Mouse (Mus musculus): ENCODE data around the gene Slc16a1. TPM values are rescaled to one million over a fixed set of nuclear protein-coding genes. Genes with fewer than 3 reads are reported as not detected.

Slc16a1 gene
- total and polyA plus RNA-seq, 3 experiments: 60.3 to 192 (median 97.5) TPM

DNA sequence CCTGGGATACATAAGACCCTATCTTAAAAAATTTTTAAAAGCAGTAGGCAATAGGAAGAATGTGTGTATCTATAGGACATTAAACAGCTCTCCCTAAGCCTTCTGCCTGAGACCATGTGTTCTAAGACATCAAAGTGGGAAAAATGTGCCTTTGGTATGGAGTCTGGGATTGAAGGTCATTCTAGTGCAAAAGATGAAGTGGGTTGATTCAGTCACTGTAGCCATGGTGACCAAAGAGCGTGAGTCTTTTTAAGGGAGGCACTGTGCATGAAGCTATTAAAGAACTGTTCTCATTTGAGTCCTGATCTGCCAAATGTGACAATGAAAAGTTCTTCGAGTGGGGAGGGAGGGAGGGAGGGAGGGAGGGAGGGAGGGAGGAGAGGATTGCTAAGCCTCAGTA is 8.7 kb upstream of the Slc16a1 start (continued):
- no peak for TF ChIP-seq E2F4 (IDR thresholded peaks at IDR 0.05; ENCODE audit: insufficient replicate concordance, low read depth, low read length)
- TF ChIP-seq USF1 (IDR thresholded peaks at IDR 0.05; ENCODE audit: low read depth, low read length): no peak

DNA sequence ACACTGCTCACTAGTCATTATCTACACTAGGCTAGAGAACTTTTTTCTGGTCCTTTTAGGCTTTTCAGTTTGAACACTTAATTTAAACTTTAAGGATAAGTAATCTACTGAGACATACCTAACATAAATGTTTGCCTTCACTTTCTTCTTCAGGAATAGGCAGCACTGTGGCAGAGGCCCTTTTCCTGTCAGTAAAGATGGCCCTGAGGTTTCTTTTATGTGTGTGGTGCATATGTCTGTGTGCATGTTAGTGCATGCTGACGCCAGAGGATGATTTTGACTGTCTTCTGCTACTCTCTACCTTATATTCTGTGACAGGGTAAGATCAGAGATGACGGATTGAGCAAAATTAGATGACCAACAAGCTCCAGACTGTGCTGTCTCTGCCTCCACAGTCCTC is 7.5 kb upstream of the Slc16a1 start:
- Histone ChIP-seq H3K9ac (ENCODE audit: insufficient read depth, low read depth) (no peak overlapping the region), H3K27me3 (replicated peaks) (no peaks in the 10 kb centered on the region)
- dilution Hi-C loops (cut with MboI; ENCODE audit: extremely low pct_ligation_motif_present, extremely low pct_unique_long_range_greater_than_20kb, low sequenced_read_pairs): no loop called here

DNA sequence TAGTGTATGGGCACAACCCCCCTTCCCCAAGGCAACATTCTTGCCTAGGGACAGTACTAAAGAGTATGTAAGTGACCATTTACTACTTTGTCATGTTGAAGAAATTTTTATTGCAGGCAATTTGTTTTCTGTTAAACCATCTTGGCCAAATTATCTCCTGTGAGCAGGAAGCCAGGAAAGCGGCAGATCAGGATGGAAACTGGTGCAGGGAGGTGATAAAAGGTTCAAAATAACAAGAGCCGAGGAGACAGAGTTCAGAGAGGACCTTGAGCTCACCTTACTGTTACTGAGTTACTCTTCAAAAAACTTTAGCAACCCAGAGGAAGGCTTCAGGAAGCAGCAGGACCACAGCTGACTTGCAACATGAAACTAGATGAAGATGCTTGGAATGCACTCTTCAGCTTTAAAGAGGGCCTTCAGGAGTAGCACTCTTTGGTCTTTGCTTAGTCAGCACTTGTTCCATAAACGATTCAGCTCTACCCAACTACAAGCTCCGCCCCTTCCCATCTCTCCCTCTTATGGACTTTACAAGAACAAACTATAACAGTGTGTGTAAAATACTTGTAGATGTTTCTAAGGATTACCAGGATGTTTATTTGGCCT is 5.8 kb upstream of the Slc16a1 start:
- H3K4me3 ChIP-seq (replicated peaks in 1 of 3; ENCODE audit: low read depth in 2 of 3, low read length in 2 of 3, poor library complexity in 1 of 3): no peak overlapping the region
- no peak overlapping the region for H3K9ac ChIP-seq (ENCODE audit: insufficient read depth, low read depth)
- in situ Hi-C loops (cut with MboI; ENCODE audit: low pct_ligation_motif_present, low pct_unique_long_range_greater_than_20kb, low sequenced_read_pairs) (no loop called here), dilution Hi-C loops (cut with MboI; ENCODE audit: extremely low pct_ligation_motif_present, extremely low pct_unique_long_range_greater_than_20kb, low sequenced_read_pairs) (no loop called here)
- no peaks in the 10 kb centered on the region; the same call in 1 of the 2 replicates for H3K79me2 ChIP-seq (replicated peaks; ENCODE audit: control insufficient read depth, extremely low read depth, insufficient read depth, poor library complexity, severe bottlenecking)
- no peak for DNase-seq (ENCODE audit: extremely low read depth)
- H3K4me1 ChIP-seq (ENCODE audit: control insufficient read depth in 1 of 2, insufficient read depth in 2 of 2): peaks cover 2 to 11% of the 10 kb centered on the region in 2 experiments; a peak in 3 of 4 replicates
- TF ChIP-seq IRF4 (IDR thresholded peaks at IDR 0.05; ENCODE audit: low read depth, low read length) (no peak), SMC3 (IDR thresholded peaks at IDR 0.05; ENCODE audit: low read depth, low read length) (no peak), MAFK (IDR thresholded peaks at IDR 0.05; ENCODE audit: insufficient replicate concordance, low read length) (peak; percentile 86)
- no peaks in the 10 kb centered on the region for H3K9me3 ChIP-seq (replicated peaks; ENCODE audit: low read length)
- H3K27ac ChIP-seq (ENCODE audit: insufficient read depth, low read depth): no peak overlapping the region
- H3K27me3 ChIP-seq (replicated peaks): no peaks in the 10 kb centered on the region
- H3K4me2 ChIP-seq (ENCODE audit: insufficient read depth, low read depth, poor library complexity, severe bottlenecking): no peak overlapping the region
- H3K36me3 ChIP-seq (replicated peaks in 1 of 2; ENCODE audit: control insufficient read depth in 1 of 2, insufficient read depth in 1 of 2, low read length in 1 of 2): peaks cover 0 to 18% of the 10 kb centered on the region in 2 experiments

More for the DNA sequence above, 7.5 kb upstream of the Slc16a1 start:
- Histone ChIP-seq H3K79me2 (replicated peaks; ENCODE audit: control insufficient read depth, extremely low read depth, insufficient read depth, poor library complexity, severe bottlenecking) (no peaks in the 10 kb centered on the region), H3K4me3 (replicated peaks in 1 of 3; ENCODE audit: low read depth in 2 of 3, low read length in 2 of 3, poor library complexity in 1 of 3) (no peak overlapping the region), H3K4me2 (ENCODE audit: insufficient read depth, low read depth, poor library complexity, severe bottlenecking) (no peak overlapping the region), H3K4me1 (ENCODE audit: control insufficient read depth in 1 of 2, insufficient read depth in 2 of 2) (no peaks in the 10 kb centered on the region), H3K36me3 (replicated peaks in 1 of 2; ENCODE audit: control insufficient read depth in 1 of 2, insufficient read depth in 1 of 2, low read length in 1 of 2) (peaks cover 0 to 18% of the 10 kb centered on the region in 2 experiments), H3K27ac (ENCODE audit: insufficient read depth, low read depth) (no peak overlapping the region), H3K9me3 (replicated peaks; ENCODE audit: low read length) (no peaks in the 10 kb centered on the region)
- in situ Hi-C loops (cut with MboI; ENCODE audit: low pct_ligation_motif_present, low pct_unique_long_range_greater_than_20kb, low sequenced_read_pairs): no loop called here
- TF ChIP-seq JUND (conservative IDR thresholded peaks at IDR 0.05; ENCODE audit: low read depth, low read length) (no peak), MEF2A (IDR thresholded peaks at IDR 0.05; ENCODE audit: borderline replicate concordance, low read depth, low read length) (no peak), NRF1 (IDR thresholded peaks at IDR 0.05; ENCODE audit: low read depth, low read length) (no peak), USF2 (conservative IDR thresholded peaks at IDR 0.05; ENCODE audit: low read depth, low read length) (no peak), NELFE (IDR thresholded peaks at IDR 0.05; ENCODE audit: low read depth, low read length) (no peak), PAX5 (IDR thresholded peaks at IDR 0.05; ENCODE audit: low read length) (no peak), CHD2 (IDR thresholded peaks at IDR 0.05; ENCODE audit: low read length) (no peak), MAX (IDR thresholded peaks at IDR 0.05; ENCODE audit: low read length) (no peak), IRF4 (IDR thresholded peaks at IDR 0.05; ENCODE audit: low read depth, low read length) (no peak), ELF1 (IDR thresholded peaks at IDR 0.05; ENCODE audit: low read depth, low read length) (no peak), RAD21 (IDR thresholded peaks at IDR 0.05; ENCODE audit: low read depth, low read length) (no peak), KAT2A (IDR thresholded peaks at IDR 0.05; ENCODE audit: insufficient replicate concordance, low read length) (no peak), SMC3 (IDR thresholded peaks at IDR 0.05; ENCODE audit: low read depth, low read length) (no peak), HCFC1 (IDR thresholded peaks at IDR 0.05; ENCODE audit: low read depth, low read length) (no peak), MXI1 (IDR thresholded peaks at IDR 0.05; ENCODE audit: low read depth, low read length) (no peak), ETS1 (conservative IDR thresholded peaks at IDR 0.05; ENCODE audit: low read depth, low read length) (no peak)
- no peak for DNase-seq (ENCODE audit: extremely low read depth)
